Mouse (Mus musculus) lung, embryonic 14.5 days (tissue): Measurements from ENCODE around the gene Camsap3. TPM values are rescaled to one million over a fixed set of nuclear protein-coding genes. Genes with fewer than 3 reads are reported as not detected.

Source experiments
- ATAC-seq: fragments of 200-750 bp; cut with Nextera tagmentation; 2 replicates; pipeline ENCODE4 v1.8.0; 2017; ENCODE audit warnings: mild to moderate bottlenecking, moderate TSS enrichment, moderate library complexity; ENCODE audit not compliant: insufficient read depth
- DNase-seq: peaks from one replicate; pipeline ENCODE4 v3.0.0-alpha.2; 2015
- H3K27ac ChIP-seq: fragments of 300-500 bp; sonication (generic); 2 replicates; pipeline ENCODE4 v1.5.1; 2014; ENCODE audit warnings: low read depth, mild to moderate bottlenecking, moderate library complexity
- H3K27me3 ChIP-seq: fragments of 300-500 bp; sonication (generic); 2 replicates; pipeline ENCODE4 v1.6.1; 2014; ENCODE audit warnings: low read length, control low read depth; ENCODE audit not compliant: insufficient read depth
- H3K36me3 ChIP-seq: fragments of 300-500 bp; sonication (generic); 2 replicates; pipeline ENCODE4 v1.6.1; 2014; ENCODE audit warnings: control low read depth; ENCODE audit not compliant: insufficient read depth
- H3K4me1 ChIP-seq: fragments of 300-500 bp; sonication (generic); 2 replicates; pipeline ENCODE4 v1.6.1; 2014; ENCODE audit warnings: antibody characterized with exemption, control low read depth; ENCODE audit not compliant: insufficient read depth
- H3K4me2 ChIP-seq: fragments of 300-500 bp; sonication (generic); 2 replicates; pipeline ENCODE4 v1.6.1; 2014; ENCODE audit warnings: mild to moderate bottlenecking
- H3K4me3 ChIP-seq: fragments of 300-500 bp; sonication (generic); 2 replicates; pipeline ENCODE4 v1.5.1; 2014; ENCODE audit warnings: low read depth, low read length
- H3K9ac ChIP-seq: fragments of 300-500 bp; sonication (generic); 2 replicates; pipeline ENCODE4 v1.6.1; 2014
- H3K9me3 ChIP-seq: fragments of 300-500 bp; sonication (generic); 2 replicates; pipeline ENCODE4 v1.6.1; 2016; ENCODE audit warnings: low read depth, low read length, control low read depth
- CTCF ChIP-seq: IDR thresholded peaks from 2 replicates; pipeline ENCODE4 v1.5.1; 2016; ENCODE audit warnings: antibody characterized with exemption, low read depth
- WGBS: fragments of 180-500 bp; shearing (Covaris S2); extraction: QIAGEN DNeasy Blood & Tissue Kit; methylation state at CpG from one replicate; pipeline ENCODE4 v1.1.7; 2014; 5-methylcytosine and 5-hydroxymethylcytosine counted together
- polyA plus RNA-seq: library from polyadenylated mRNA; unstranded; fragments of >200 nt; fragmentation: Nextera tagmentation; extraction: Ambion mirVana; gene quantifications from 2 replicates; pipeline ENCODE4 v1.2.1, GENCODE M21; 2014

Camsap3 gene
- polyA plus RNA-seq, 1 experiment from 2014 or later, result 7.5 TPM

DNA sequence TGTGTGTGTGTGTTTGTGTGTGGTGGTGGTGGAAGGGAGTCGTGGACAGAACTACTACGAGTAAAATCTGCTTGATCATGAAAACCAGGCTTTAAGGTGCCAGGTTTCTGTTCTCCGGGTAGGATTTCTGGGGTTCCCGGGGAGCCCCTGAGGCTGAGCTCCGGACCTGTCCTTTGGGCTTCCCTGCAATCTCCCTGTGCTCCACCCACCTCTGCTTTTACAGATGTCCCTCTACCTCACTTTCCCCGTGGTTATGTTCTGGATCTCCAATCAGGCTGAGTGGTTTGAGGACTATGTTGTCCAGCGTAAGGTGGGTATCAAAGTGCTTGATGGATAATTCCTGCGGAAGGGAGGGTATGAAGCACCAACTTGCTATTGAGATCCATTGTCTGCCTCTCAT, 35.0 kb downstream of the Camsap3 start:
- Histone ChIP-seq H3K27me3 (no peaks in the 10 kb centered on the region), H3K4me2 (peak overlapping the region; percentile 69), H3K9ac (peak overlapping the region; percentile 55), H3K9me3 (no peaks in the 10 kb centered on the region), H3K36me3 (peaks cover 14% of the 10 kb centered on the region), H3K4me3 (peak overlapping the region; percentile 87), H3K4me1 (peaks cover 3% of the 10 kb centered on the region; the same call in 1 of the 2 replicates), H3K27ac (no peak overlapping the region)
- ATAC-seq (no peak), DNase-seq (no peak)
- WGBS, result 63% methylated on average over 8 of the region's 8 CpGs
- no peak for TF ChIP-seq CTCF

DNA sequence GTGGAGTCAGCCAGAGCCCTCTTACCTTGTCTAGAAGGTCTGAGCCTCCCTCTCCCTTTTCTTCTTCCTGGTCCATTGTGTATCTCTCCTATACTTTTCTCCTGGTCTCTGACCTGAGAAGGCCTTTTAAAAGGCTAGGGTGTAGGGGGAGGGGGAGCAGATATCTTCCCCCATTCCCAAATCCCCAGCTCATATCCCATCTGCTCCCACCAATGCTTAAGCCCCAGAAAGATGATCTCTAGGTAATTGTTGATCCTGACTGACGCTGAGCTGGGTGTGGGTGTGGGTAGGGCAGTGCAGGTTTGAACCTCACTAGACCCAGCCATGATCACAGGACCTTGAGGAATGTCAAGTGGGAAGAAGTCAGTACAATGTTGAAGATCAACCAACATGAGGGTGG, 38.4 kb downstream of the Camsap3 start, which contains the start of gene Pcp2:
TSS of gene Pcp2 (minus strand) at position 101 of the 400 bp plus-strand sequence.
- no peak within 1 kb of the TSS for H3K4me3 ChIP-seq
- no peak for ATAC-seq
- H3K27ac ChIP-seq, result no peak within 1 kb of the TSS
- H3K4me2 ChIP-seq, result no peak within 1 kb of the TSS
- DNase-seq, result no peak
- H3K4me1 ChIP-seq, result no peaks in the 10 kb centered on the region
- no peak within 1 kb of the TSS for H3K9ac ChIP-seq
- no peaks in the 10 kb centered on the region for H3K9me3 ChIP-seq
- 64% methylated on average over 1 of the region's 1 CpGs for WGBS
- no peak for TF ChIP-seq CTCF
- H3K27me3 ChIP-seq, result 0 out of 2 replicates have a peak, but pooled peaks cover 5% of the 10 kb centered on the region
- no peaks in the 10 kb centered on the region for H3K36me3 ChIP-seq

DNA sequence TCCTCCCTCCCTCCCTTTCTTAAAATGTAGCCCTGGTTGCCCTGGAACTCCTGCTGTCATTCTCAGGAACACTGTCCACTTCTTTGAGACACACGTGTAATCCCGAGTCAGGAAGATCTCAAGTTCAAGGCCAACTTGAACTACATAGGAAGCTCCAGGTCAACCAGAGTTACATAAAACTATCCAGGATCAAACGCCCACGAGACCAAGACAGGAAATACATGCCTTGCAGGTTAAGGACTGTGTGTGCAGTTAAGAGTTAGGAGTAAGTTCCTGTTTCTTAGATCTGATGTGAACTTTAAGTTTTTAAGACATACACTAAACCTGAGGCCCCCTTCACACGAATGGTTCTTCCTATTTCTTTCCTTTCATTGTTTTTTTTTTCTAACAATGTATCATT, 39.9 kb downstream of the Camsap3 start:
- ATAC-seq, result no peak
- no peaks in the 10 kb centered on the region for H3K4me1 ChIP-seq
- no peak overlapping the region for H3K4me3 ChIP-seq
- no peak overlapping the region for H3K27ac ChIP-seq
- no peak for DNase-seq
- H3K36me3 ChIP-seq, result no peaks in the 10 kb centered on the region
- H3K9me3 ChIP-seq, result no peaks in the 10 kb centered on the region
- 45% methylated on average over 5 of the region's 5 CpGs for WGBS
- 0 out of 2 replicates have a peak, but pooled peaks cover 5% of the 10 kb centered on the region for H3K27me3 ChIP-seq
- TF ChIP-seq CTCF, result no peak
- no peak overlapping the region for H3K4me2 ChIP-seq
- H3K9ac ChIP-seq, result no peak overlapping the region

DNA sequence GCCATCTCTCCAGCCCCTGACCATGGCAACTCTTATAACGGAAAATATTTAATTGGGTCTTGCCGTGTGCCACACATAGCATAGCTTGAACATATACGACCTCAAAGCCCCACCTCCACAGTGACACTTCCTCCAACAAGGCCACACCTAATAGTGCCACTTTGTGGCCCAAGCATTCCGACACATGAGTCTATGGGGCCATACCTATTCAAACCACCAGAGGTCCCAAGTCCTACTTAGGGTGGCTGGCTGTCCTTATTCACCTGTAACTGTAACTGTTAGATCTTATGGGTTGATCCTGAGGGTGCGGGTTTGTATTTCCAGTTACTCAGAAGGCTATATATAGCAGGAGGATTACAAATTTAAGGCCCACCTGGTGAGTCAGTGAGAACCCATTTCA, 40.9 kb downstream of the Camsap3 start:
- Histone ChIP-seq H3K27me3 (0 out of 2 replicates have a peak, but pooled peaks cover 5% of the 10 kb centered on the region), H3K9ac (no peak overlapping the region), H3K27ac (no peak overlapping the region), H3K4me2 (no peak overlapping the region), H3K4me3 (no peak overlapping the region), H3K4me1 (no peaks in the 10 kb centered on the region), H3K36me3 (no peaks in the 10 kb centered on the region), H3K9me3 (no peaks in the 10 kb centered on the region)
- peak; percentile 60 for TF ChIP-seq CTCF
- WGBS, result 29% methylated on average over 5 of the region's 5 CpGs
- no peak for ATAC-seq
- peak; percentile 43 for DNase-seq

DNA sequence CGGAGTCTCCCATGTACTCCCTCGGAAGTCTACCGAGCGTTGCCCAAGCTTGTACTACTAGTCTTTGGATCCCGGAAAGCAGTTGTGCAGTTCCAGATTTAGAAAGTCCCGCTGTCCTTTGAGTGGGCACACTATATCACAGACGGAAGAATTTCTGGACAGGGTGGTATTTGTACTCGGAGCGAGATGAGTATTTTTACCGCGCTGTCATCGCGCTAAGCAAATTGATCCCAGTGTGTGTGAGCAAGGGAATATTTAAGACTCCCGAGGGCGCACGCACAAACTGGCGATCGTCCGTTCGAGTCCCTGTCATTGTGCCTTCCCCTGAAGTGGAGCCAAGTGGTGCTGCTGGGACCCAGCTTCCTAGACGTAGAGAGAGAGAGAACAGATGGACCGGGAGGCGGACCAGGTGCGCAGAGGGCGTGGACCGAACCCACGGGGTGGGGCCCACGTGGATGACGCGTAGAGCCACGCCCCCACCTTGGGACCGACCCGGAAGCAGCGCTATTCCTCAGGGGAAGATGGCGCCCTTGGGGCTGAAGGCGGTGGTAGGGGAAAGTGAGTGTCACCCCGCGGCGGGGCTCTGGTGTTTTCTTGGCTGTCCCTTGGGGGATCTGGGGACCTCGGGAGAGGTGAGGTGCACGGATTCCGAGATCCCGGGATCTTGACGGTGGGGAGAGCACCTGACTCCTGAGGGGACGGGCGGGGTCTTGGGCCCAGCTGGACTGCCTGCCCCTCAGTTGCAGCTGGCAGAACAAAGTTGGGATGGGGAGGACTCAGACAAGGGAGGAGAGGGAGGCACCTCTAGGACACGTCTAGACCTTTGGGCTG, 43.8 kb downstream of the Camsap3 start, which contains the start of gene Stxbp2:
TSS of gene Stxbp2 (plus strand) at position 309 of the 831 bp plus-strand sequence.
- no peaks in the 10 kb centered on the region for H3K9me3 ChIP-seq
- ATAC-seq, result peak; percentile 92
- H3K4me2 ChIP-seq, result peak within 1 kb of the TSS; percentile 62
- no peak within 1 kb of the TSS for H3K27ac ChIP-seq
- peak; percentile 83 for DNase-seq
- no peak for TF ChIP-seq CTCF
- H3K27me3 ChIP-seq, result 0 out of 2 replicates have a peak, but pooled peaks cover 5% of the 10 kb centered on the region
- peak within 1 kb of the TSS; percentile 56 for H3K9ac ChIP-seq
- peak within 1 kb of the TSS; percentile 59 for H3K4me3 ChIP-seq
- H3K4me1 ChIP-seq, result no peaks in the 10 kb centered on the region
- WGBS, result 5% methylated on average over 47 of the region's 47 CpGs
- H3K36me3 ChIP-seq, result 0 out of 2 replicates have a peak, but pooled peaks cover 3% of the 10 kb centered on the region

DNA sequence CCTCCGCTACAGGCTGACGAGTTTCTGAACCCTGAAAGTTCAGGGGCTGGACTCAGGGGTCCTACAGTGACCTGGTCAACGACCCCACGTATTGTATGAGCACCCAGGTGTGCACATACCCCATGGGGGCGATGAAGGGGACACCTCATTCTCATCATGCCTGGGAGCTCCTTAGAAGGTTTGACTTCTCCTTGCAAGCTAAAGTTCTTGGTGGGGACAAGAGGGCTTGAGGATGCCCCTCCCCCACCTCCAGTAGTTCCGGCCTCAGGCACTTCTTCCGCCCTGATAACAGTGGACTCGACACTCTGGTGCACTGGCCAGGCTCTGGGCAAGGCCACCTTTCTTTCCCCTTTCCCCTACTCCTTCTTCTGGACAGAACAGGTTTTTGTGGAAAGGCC, 44.4 kb downstream of the Camsap3 start:
- WGBS, result 16% methylated on average over 8 of the region's 8 CpGs
- Histone ChIP-seq H3K27me3 (0 out of 2 replicates have a peak, but pooled peaks cover 5% of the 10 kb centered on the region), H3K27ac (no peak overlapping the region), H3K36me3 (0 out of 2 replicates have a peak, but pooled peaks cover 6% of the 10 kb centered on the region), H3K9ac (peak overlapping the region; percentile 56), H3K4me3 (peak overlapping the region; percentile 59), H3K4me1 (no peaks in the 10 kb centered on the region), H3K9me3 (no peaks in the 10 kb centered on the region), H3K4me2 (peak overlapping the region; percentile 62)
- no peak for TF ChIP-seq CTCF
- ATAC-seq, result peak; percentile 13; the same call in 1 of the 2 replicates
- no peak for DNase-seq

DNA sequence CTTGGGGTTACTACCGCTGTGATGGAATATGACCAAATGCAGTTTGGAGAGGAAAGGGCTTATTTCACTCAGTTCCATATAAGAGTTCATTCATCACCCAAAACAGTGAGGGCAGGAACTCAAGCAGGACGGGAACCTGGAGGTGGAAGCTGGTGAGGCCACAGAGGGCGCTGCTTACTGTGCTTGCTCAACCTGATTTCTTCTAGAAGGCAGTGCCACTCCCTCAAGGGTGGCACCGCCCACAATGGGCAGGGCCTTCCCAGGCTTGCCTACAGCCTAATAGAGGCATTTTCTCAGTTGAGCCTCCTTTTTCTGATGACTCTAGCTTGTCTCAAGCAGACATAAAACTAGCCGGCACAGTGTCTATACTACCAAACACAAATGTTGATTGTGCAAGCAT, 58.7 kb downstream of the Camsap3 start:
- H3K36me3 ChIP-seq, result no peaks in the 10 kb centered on the region
- H3K27me3 ChIP-seq, result no peaks in the 10 kb centered on the region
- H3K9me3 ChIP-seq, result no peaks in the 10 kb centered on the region
- no peak overlapping the region for H3K27ac ChIP-seq
- TF ChIP-seq CTCF, result peak; percentile 12; the same call in 1 of the 2 replicates
- no peaks in the 10 kb centered on the region for H3K4me1 ChIP-seq
- no peak overlapping the region for H3K4me3 ChIP-seq
- no peak overlapping the region for H3K9ac ChIP-seq
- H3K4me2 ChIP-seq, result no peak overlapping the region
- WGBS, result 16% methylated on average over 5 of the region's 5 CpGs
- ATAC-seq (peak; percentile 44; the same call in 1 of the 2 replicates), DNase-seq (peak; percentile 34)
